Mouse (Mus musculus): ENCODE measurements around the gene Pprc1.

The Pprc1 gene

GRCm38 (mm10) chr19:46044271-46044992 is at the start of gene Pprc1:
Gene Pprc1 (plus strand): TSS chr19:46044886.
- DNase-seq, result peak; percentile 80

- no peak for DNase-seq
Measured at GRCm38 (mm10) chr19:45997365-45997764, 47.3 kb upstream of the Pprc1 start.

DNA sequence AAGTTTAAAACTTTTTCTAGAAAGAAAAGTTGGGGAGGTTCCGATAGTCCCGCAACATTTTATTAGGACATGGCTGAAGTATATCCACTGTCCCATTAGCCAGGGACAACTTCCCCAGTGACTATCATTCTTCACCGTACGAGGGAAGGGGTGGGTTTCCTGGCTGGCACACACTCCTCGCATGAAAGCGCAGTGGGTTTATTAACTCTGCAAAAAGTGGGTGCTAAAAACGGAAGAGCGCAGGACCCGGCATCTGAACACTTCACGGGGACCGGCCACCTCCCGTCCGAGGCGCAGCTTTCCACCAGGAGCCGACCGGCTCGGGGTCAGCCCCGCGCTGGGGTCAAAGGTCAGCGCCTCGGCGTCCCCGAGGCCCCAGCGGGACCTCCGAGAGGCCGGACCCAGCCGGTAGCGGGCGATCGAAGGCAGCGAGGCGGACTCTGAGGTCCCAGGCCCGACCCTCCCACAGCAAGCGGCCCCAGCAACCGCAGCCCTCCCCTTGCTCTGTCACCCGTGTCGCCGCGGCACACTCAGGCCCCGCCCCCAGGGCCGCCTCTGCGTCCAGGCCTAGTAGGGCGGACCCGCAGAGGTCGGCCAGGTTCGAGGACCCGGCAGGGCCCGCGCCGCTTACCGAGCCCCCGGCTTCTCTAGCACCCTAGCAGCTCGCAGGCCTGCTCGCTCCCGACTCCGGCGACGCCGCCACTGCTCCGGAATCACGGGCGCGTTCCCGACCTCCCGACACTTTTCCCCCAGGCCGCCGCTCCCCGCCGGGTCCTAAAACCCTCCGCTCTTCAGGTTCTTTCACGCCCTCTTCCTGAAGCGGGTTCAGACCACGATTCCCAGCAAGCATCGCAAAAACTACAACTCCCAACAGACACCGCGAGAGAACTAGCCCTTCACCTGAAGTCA is 46.6 kb upstream of the Pprc1 start, which contains the start of gene Armh3:
TSS of gene Armh3 (minus strand) at position 704 of the 909 bp plus-strand sequence.
- peak; percentile 94 for DNase-seq

DNA sequence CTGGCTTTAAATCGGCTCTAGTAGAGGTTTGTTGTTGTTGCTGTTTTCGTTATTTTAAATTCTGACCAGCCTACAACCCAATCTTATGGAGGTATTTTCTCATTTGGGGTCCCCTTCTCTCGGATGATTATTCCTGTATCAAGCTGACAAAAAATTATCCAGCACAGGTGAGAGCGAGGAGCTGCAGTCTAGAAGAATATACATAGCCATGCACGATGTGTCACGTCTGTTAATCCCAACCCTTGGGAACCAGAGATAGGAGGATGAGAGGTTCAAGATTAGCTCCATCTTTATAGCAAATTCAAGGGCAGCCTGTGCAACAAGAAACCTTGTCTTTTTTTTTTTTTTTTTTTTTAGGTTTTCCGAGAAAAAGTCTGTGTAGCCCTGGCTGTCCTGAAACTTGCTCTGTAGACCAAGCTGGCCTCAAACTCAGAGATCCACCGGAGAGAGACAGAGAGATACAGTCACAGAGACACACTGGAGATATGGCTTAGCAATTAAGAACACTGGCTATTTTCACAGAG is 45.9 kb upstream of the Pprc1 start:
- no peak for DNase-seq

GRCm38 (mm10) chr19:45999378-45999777 is 45.3 kb upstream of the Pprc1 start:
- peak; percentile 38 for DNase-seq

DNA sequence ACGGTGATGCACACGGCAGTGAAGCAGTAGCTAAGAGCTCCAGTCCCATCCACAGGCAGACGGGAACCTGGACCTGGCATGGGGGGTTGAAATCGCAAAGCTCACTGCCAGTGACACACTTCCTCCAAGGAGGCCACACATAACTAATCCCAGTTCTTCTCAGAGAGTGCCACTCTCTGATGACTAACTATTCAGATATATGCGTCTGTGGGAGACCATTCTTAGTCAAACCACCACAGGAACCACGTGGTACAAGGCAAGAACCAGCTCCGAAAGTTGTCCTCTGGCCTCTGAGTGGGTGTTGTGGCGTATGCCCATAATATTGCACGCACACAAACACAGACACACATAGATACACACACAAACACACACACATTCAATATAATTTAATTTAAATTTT is 42.4 kb upstream of the Pprc1 start:
- DNase-seq, result no peak

DNA sequence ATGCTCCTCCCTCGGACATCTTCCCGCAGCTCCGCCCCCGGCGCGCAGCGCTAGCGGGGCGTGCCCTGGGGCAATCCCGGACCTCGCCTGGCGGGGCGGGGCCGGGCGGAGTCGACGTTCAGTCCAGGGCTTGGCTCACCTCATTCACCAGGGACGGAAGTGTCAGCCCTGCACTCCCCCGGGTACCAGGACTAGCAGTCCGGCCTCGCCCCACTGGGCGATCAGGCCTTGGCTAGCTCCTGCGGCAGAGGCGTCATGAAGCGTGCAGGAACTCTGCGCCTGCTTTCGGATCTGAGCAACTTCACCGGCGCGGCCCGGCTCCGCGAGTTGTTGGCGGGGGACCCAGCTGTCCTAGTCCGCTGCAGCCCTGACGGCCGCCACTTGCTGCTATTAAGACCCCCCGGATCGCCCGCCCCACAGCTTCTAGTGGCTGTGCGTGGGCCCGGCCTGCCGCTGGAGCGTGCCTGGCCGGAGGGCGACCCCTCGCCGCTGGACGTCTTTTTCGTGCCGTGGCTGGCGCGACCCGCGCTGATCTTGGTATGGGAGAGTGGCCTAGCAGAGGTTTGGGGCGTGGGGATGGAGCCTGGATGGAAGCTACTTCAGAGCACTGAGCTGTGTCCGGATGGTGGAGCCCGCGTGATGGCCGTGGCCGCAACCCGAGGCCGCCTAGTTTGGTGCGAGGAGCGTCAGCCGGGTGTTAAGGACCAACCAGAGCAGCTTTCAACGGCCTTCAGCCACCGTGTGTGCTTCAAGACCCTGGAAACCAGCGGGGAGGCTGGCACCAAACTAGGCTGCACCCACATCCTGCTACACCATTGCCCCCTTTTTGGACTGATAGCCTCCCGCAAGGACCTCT is 41.1 kb upstream of the Pprc1 start, which contains the start of gene Hps6:
TSS of gene Hps6 (plus strand) at position 138 of the 856 bp plus-strand sequence.
- peak; percentile 85 for DNase-seq

DNA sequence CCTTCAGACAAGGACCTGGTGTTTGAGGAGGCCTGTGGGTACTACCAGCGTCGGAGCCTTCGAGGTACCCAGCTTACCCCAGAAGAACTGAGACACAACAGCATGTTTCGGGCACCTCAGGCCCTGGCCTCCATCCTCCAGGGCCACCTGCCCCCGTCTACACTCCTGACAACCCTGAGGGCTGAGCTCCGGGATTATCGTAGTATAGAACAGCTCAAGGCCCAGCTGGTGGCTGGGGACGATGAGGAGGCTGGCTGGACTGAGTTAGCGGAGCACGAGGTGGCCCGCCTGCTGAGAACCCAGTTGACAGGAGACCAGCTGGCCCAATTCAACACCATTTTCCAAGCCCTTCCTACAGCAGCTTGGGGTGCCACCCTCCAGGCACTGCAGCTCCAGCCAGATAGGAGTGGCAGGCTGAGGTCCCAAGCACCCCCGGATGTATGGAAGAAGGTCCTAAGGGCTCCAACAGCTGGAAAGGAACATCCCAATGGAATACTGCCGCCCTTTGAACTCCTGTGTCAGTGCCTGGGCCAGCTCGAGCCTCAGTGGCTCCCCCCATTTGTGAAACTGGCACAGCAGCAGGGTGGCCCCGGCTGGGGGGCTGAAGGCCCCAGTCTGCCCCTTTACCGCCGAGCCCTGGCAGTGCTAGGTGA is 39.7 kb upstream of the Pprc1 start:
- peak; percentile 27 for DNase-seq

DNA sequence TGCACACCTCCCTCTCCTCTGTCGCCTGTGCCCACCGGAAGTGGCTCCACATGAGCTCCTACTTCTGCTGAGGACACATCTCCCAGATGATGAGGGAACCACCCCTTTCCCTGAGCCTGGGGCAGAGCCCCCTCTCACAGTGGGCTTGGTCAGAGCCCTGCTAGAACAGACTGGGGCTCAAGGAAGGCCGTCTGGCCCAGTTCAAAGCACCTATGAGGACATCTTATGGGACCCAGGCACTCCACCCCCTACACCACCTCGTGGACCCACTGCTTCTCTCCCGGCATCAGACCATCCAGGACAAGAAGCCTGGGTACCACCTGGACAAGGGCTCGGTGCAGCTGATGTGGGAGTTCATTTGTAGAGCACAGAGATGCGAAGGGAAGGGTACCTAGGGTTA is 39.0 kb upstream of the Pprc1 start:
- no peak for DNase-seq

- DNase-seq, result peak; percentile 89
Measured at GRCm38 (mm10) chr19:46014572-46015178, 30.0 kb upstream of the Pprc1 start.

GRCm38 (mm10) chr19:46016023-46016422 is 28.7 kb upstream of the Pprc1 start:
- no peak for DNase-seq

GRCm38 (mm10) chr19:46024959-46025358 is 19.7 kb upstream of the Pprc1 start:
- no peak for DNase-seq

GRCm38 (mm10) chr19:46026567-46026966 is 18.1 kb upstream of the Pprc1 start:
- no peak for DNase-seq

GRCm38 (mm10) chr19:46028747-46029320 is 15.9 kb upstream of the Pprc1 start:
- no peak for DNase-seq

DNA sequence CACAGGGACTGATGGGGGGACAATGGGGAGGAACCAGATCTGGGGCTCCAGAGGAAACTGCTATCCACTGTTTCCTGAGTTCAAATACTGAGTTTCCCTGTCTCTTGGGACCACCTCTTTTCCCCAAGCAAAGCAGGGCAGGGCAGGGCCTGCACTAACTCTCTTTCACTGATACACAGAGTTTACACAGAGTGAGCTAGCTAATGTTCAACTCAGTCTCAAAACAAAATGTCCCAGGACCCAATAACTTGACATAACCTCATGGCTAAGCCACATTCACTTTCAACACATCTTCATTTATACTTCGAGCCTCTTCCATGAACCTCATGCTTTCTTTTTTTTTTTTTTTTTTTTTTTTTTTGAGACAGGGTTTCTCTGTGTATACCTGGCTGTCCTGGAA is 15.0 kb upstream of the Pprc1 start:
- no peak for DNase-seq

- DNase-seq, result no peak
Measured at GRCm38 (mm10) chr19:46030196-46030983, 14.3 kb upstream of the Pprc1 start.

- no peak for DNase-seq
Measured at GRCm38 (mm10) chr19:46031689-46032432, 12.8 kb upstream of the Pprc1 start.

- no peak for DNase-seq
Measured at GRCm38 (mm10) chr19:46032731-46033510, 11.8 kb upstream of the Pprc1 start.

DNA sequence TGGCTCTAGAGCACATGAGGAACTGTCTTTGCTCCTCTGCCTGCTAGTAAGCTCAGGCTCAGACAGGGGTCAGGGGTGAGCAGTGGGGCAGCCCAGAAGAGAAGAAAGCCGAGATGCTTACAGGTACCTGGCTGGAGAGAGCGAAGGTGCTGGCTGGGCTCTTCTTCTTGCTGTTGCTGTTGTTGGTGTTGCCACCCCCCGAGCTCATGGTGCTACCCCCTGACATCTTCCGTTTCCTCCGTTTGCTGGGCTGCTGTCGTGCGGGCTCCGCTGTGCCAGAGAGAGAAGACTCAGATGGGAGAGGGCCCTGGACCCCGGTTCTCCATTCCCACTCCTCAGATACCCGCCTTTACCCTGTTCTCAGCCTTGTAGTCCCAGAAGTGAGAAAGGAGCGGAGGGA is 10.8 kb upstream of the Pprc1 start:
- no peak for DNase-seq

All from cerebellum, adult 9-10 months (tissue).